Mouse (Mus musculus) heart, postnatal 0 days (tissue): ENCODE measurements around the gene Tada3. TPM values are rescaled to one million over a fixed set of nuclear protein-coding genes. Genes with fewer than 3 reads are reported as not detected.
A peak's percentile ranks its signal among the peaks of the same experiment; 100 is the strongest.
"Not testable (repeated sequence)": the region's sequence is repeated elsewhere in the genome, so short reads cannot be mapped to it uniquely, and the experiment has no call there.

Experiments
- ATAC-seq: fragments of 200-750 bp; cut with Nextera tagmentation; 2 replicates; pipeline ENCODE4 v1.8.0; 2017; ENCODE audit warnings: low read depth, moderate number of reproducible peaks, moderate library complexity; ENCODE audit not compliant: insufficient read depth
- DNase-seq: peaks from one replicate; pipeline ENCODE4 v3.0.0-alpha.2; 2016; ENCODE audit warnings: low spot score
- H3K27ac ChIP-seq: fragments of 300-500 bp; sonication (generic); 2 replicates; pipeline ENCODE4 v1.5.1; 2014; ENCODE audit warnings: low read depth, mild to moderate bottlenecking
- H3K27me3 ChIP-seq: fragments of 300-500 bp; sonication (generic); 2 replicates; pipeline ENCODE4 v1.6.1; 2014; ENCODE audit warnings: low read length, mixed read lengths; ENCODE audit not compliant: control insufficient read depth, insufficient read depth
- H3K36me3 ChIP-seq: fragments of 300-500 bp; sonication (generic); replicated peaks from 2 replicates; pipeline ENCODE4 v1.6.1; 2014; ENCODE audit warnings: low read length, mixed read lengths; ENCODE audit not compliant: control insufficient read depth, insufficient read depth
- H3K4me1 ChIP-seq: fragments of 300-500 bp; sonication (generic); 2 replicates; pipeline ENCODE4 v1.6.1; 2014; ENCODE audit warnings: antibody characterized with exemption; ENCODE audit not compliant: control insufficient read depth, insufficient read depth
- H3K4me2 ChIP-seq: fragments of 300-500 bp; sonication (generic); 2 replicates; pipeline ENCODE4 v1.6.1; 2014; ENCODE audit warnings: low read depth, mild to moderate bottlenecking, low read length, moderate library complexity
- H3K4me3 ChIP-seq: fragments of 300-500 bp; sonication (generic); 2 replicates; pipeline ENCODE4 v1.5.1; 2014; ENCODE audit warnings: low read depth, low read length
- H3K9ac ChIP-seq: fragments of 300-500 bp; sonication (generic); replicated peaks from 2 replicates; pipeline ENCODE4 v1.6.1; 2014; ENCODE audit warnings: low read depth, low read length, mixed read lengths
- H3K9me3 ChIP-seq: fragments of 300-500 bp; sonication (generic); replicated peaks from 2 replicates; pipeline ENCODE4 v1.6.1; 2016; ENCODE audit warnings: low read length; ENCODE audit not compliant: control insufficient read depth
- CTCF ChIP-seq: IDR thresholded peaks from 2 replicates; pipeline ENCODE4 v1.5.1; 2016; ENCODE audit warnings: antibody characterized with exemption, control low read depth, low read depth
- EP300 ChIP-seq: IDR thresholded peaks from 2 replicates; pipeline ENCODE4 v1.6.1; 2016; ENCODE audit warnings: antibody characterized with exemption, low read depth
- WGBS: fragments of 180-500 bp; shearing (Covaris S2); extraction: QIAGEN DNeasy Blood & Tissue Kit; methylation state at CpG from one replicate; pipeline ENCODE4 v1.1.7; 2014; 5-methylcytosine and 5-hydroxymethylcytosine counted together
- microRNA-seq: library from miRNA; unstranded; fragments of <30 nt; microRNA quantifications from one replicate; pipeline ENCODE4, GENCODE M21; 2016
- polyA plus RNA-seq: library from polyadenylated mRNA; unstranded; fragments of >200 nt; fragmentation: Nextera tagmentation; extraction: Ambion mirVana; gene quantifications from 2 replicates; pipeline ENCODE4 v1.2.1, GENCODE M21; 2015
- total RNA-seq: library from RNA; depleted of rRNA; stranded (reverse); fragments of >200 nt; gene quantifications from 2 replicates; pipeline ENCODE4 v1.2.3, GENCODE M21; 2014; ENCODE audit warnings: low replicate concordance; rRNA removed

Tada3 gene
- total and polyA plus RNA-seq, 2 experiments from 2014 or later: 28.9 to 45.1 TPM

GRCm38 (mm10) chr6:113332734-113333133 is 44.9 kb downstream of the Tada3 start:
- not testable (repeated sequence) for ATAC-seq, H3K9me3 ChIP-seq, H3K9ac ChIP-seq, H3K4me2 ChIP-seq, H3K4me3 ChIP-seq, DNase-seq, H3K27me3 ChIP-seq
- 0 out of 2 replicates have a peak, but pooled peaks have one; percentile 10 for TF ChIP-seq CTCF
- H3K4me1 ChIP-seq: peaks cover 20% of the 10 kb centered on the region; the same call in 1 of the 2 replicates
- WGBS: 63% methylated on average over 6 of the region's 6 CpGs
- H3K36me3 ChIP-seq: peaks cover 38% of the 10 kb centered on the region
- H3K27ac ChIP-seq: peak overlapping the region; percentile 81

DNA sequence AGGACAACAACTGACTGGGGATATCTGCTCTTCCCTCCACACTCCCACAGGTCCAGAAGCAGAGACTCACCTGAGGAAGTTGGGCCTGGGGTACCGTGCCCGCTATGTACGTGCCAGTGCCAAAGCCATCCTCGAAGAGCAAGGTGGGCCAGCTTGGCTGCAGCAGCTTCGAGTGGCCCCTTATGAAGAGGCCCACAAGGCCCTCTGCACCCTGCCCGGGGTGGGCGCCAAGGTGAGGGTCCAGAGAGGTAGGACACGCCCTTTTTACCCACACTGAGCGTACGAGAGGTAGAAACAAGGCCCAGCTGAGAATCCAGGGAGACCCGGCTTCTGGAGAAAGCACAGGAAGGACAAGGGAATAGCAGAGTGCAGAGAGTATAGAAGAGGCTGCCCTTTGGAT is 46.0 kb downstream of the Tada3 start:
- 92% methylated on average over 11 of the region's 11 CpGs for WGBS
- no peak for DNase-seq
- Histone ChIP-seq H3K27me3 (no peaks in the 10 kb centered on the region), H3K9me3 (no peaks in the 10 kb centered on the region), H3K4me1 (peaks cover 16% of the 10 kb centered on the region; the same call in 1 of the 2 replicates), H3K9ac (no peak overlapping the region), H3K27ac (no peak overlapping the region), H3K36me3 (peaks cover 32% of the 10 kb centered on the region), H3K4me3 (no peak overlapping the region), H3K4me2 (no peak overlapping the region)
- ATAC-seq: no peak
- TF ChIP-seq CTCF (no peak), EP300 (no peak)

DNA sequence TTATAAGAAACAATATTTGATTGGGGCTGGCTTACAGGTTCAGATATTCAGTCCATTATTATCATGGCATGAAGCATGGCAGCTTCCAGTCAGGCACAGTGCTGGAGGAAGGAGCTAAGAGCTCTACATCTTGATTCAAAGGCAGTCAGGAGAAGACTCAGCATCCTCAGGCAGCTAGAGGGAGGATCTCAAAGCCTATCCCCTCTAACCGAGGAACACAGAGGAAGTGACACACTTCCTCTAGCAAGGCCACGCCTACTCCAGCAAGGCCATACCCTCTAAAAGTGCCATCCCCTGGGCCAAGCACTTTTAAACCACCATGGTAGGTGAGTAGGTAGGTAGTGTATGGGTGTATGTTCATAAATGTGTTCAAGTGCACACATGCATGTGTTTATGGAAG is 47.1 kb downstream of the Tada3 start:
- Histone ChIP-seq H3K9me3 (no peaks in the 10 kb centered on the region), H3K4me1 (peaks cover 23% of the 10 kb centered on the region; the same call in 1 of the 2 replicates), H3K9ac (no peak overlapping the region), H3K27ac (no peak overlapping the region), H3K4me2 (no peak overlapping the region), H3K36me3 (peaks cover 23% of the 10 kb centered on the region), H3K4me3 (no peak overlapping the region), H3K27me3 (no peaks in the 10 kb centered on the region)
- no peak for TF ChIP-seq EP300
- no peak for TF ChIP-seq CTCF
- 32% methylated on average over 2 of the region's 2 CpGs for WGBS
- DNase-seq: no peak
- ATAC-seq: no peak

DNA sequence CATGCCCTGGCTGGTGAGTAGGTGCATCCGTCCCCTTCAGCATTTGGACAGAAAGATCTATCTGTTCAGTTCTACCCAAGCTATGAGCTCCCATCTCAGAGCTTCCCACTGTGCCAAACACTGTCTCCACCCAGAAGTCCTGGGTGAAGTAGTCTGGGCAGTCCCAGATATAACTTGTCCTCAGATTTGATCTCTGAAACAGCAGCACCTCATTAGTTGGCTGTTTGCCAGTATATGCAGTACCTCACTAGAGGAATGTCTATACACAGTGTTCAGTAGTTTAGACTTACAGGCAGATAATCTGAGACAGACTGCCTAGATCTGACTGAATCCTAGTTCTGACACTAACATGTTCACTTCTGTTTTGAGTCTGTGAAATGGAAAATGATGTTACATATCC is 48.3 kb downstream of the Tada3 start:
- WGBS: 71% methylated on average over 1 of the region's 1 CpGs
- Histone ChIP-seq H3K27me3 (no peaks in the 10 kb centered on the region), H3K36me3 (peaks cover 17% of the 10 kb centered on the region), H3K27ac (no peak overlapping the region), H3K9ac (no peak overlapping the region), H3K4me2 (no peak overlapping the region), H3K4me3 (no peak overlapping the region), H3K9me3 (no peaks in the 10 kb centered on the region), H3K4me1 (peaks cover 24% of the 10 kb centered on the region; the same call in 1 of the 2 replicates)
- TF ChIP-seq EP300 (no peak), CTCF (no peak)
- DNase-seq (no peak), ATAC-seq (no peak)

- Histone ChIP-seq H3K9me3 (no peaks in the 10 kb centered on the region), H3K27ac (peak within 1 kb of the TSS; percentile 87), H3K9ac (peak within 1 kb of the TSS; percentile 74), H3K36me3 (peaks cover 37% of the 10 kb centered on the region), H3K4me3 (peak within 1 kb of the TSS; percentile 55), H3K4me1 (peaks cover 18% of the 10 kb centered on the region; the same call in 1 of the 2 replicates), H3K4me2 (peak within 1 kb of the TSS; percentile 88), H3K27me3 (no peaks in the 10 kb centered on the region)
- WGBS: under 1% methylated on average over 51 of the region's 52 CpGs
- TF ChIP-seq CTCF (no peak), EP300 (no peak)
- ATAC-seq (peak; percentile 97), DNase-seq (peak; percentile 100)
These were observed 51.0 kb downstream of the Tada3 start, which contains the start of gene Ogg1 for GRCm38 (mm10) chr6:113326533-113327315. TSS of gene Ogg1 (plus strand) at chr6:113326972.

Small RNA genes within 50 kb of the gene (microRNA-seq; reads per million reads assigned to microRNA genes)
- gene Gm24387: not detected

Other genes starting within 250 kb of the Tada3 start
- 0.38 TPM in 1 of 2 replicates, not detected in the other for gene Lhfpl4, start 182.5 kb downstream of the Tada3 start, total RNA-seq
- 0.22 and 0.25 TPM in 2 replicates for gene Lhfpl4, start 182.5 kb downstream of the Tada3 start, polyA plus RNA-seq
- gene Mtmr14, start 140.0 kb downstream of the Tada3 start, total RNA-seq: 26.9 and 49.5 TPM in 2 replicates
- gene Mtmr14, start 140.0 kb downstream of the Tada3 start, polyA plus RNA-seq: 14.3 and 17.5 TPM in 2 replicates
- not detected in 2 replicates for gene Cpne9, start 95.6 kb downstream of the Tada3 start, total RNA-seq
- 0.04 TPM in 1 of 2 replicates, not detected in the other for gene Cpne9, start 95.6 kb downstream of the Tada3 start, polyA plus RNA-seq
- 15.2 and 16.8 TPM in 2 replicates for gene Brpf1, start 70.7 kb downstream of the Tada3 start, total RNA-seq
- gene Brpf1, start 70.7 kb downstream of the Tada3 start, polyA plus RNA-seq: 5.1 and 6.4 TPM in 2 replicates
- gene Ogg1, start 50.9 kb downstream of the Tada3 start, total RNA-seq: 8.0 and 12.6 TPM in 2 replicates
- gene Ogg1, start 50.9 kb downstream of the Tada3 start, polyA plus RNA-seq: 6.4 and 7.0 TPM in 2 replicates
- gene Camk1, start 33.9 kb downstream of the Tada3 start, total RNA-seq: 105 and 115 TPM in 2 replicates
- 94.5 and 98.4 TPM in 2 replicates for gene Camk1, start 33.9 kb downstream of the Tada3 start, polyA plus RNA-seq
- gene Arpc4, start 232 bp upstream of the Tada3 start, total RNA-seq: 129 and 146 TPM in 2 replicates
- 201 and 203 TPM in 2 replicates for gene Arpc4, start 232 bp upstream of the Tada3 start, polyA plus RNA-seq
- gene Ttll3, start 11.4 kb upstream of the Tada3 start, total RNA-seq: 2.5 and 10.4 TPM in 2 replicates
- 0.64 and 0.97 TPM in 2 replicates for gene Ttll3, start 11.4 kb upstream of the Tada3 start, polyA plus RNA-seq
- gene Rpusd3, start 41.5 kb upstream of the Tada3 start, total RNA-seq: 15.0 and 23.2 TPM in 2 replicates
- 12.8 and 15.5 TPM in 2 replicates for gene Rpusd3, start 41.5 kb upstream of the Tada3 start, polyA plus RNA-seq
- gene Cidec, start 57.9 kb upstream of the Tada3 start, total RNA-seq: 0.35 TPM in 1 of 2 replicates, not detected in the other
- gene Cidec, start 57.9 kb upstream of the Tada3 start, polyA plus RNA-seq: 0.11 TPM in 1 of 2 replicates, not detected in the other
- gene Jagn1, start 64.7 kb upstream of the Tada3 start, total RNA-seq: 15.3 and 40.6 TPM in 2 replicates
- gene Jagn1, start 64.7 kb upstream of the Tada3 start, polyA plus RNA-seq: 52.4 and 56.6 TPM in 2 replicates
- gene Il17re, start 80.6 kb upstream of the Tada3 start, total RNA-seq: 0.70 and 2.2 TPM in 2 replicates
- gene Il17re, start 80.6 kb upstream of the Tada3 start, polyA plus RNA-seq: 0.85 and 0.91 TPM in 2 replicates
- 20.3 and 22.1 TPM in 2 replicates for gene Il17rc, start 93.5 kb upstream of the Tada3 start, total RNA-seq
- 11.6 and 12.1 TPM in 2 replicates for gene Il17rc, start 93.5 kb upstream of the Tada3 start, polyA plus RNA-seq
- 27.1 and 34.5 TPM in 2 replicates for gene Creld1, start 105.4 kb upstream of the Tada3 start, total RNA-seq
- 27.5 and 32.1 TPM in 2 replicates for gene Creld1, start 105.4 kb upstream of the Tada3 start, polyA plus RNA-seq
- not detected in 2 replicates for gene Prrt3, start 124.0 kb upstream of the Tada3 start, total RNA-seq
- gene Prrt3, start 124.0 kb upstream of the Tada3 start, polyA plus RNA-seq: 0.07 and 0.20 TPM in 2 replicates
- gene Emc3, start 153.8 kb upstream of the Tada3 start, total RNA-seq: 68.9 and 78.3 TPM in 2 replicates
- 79.4 and 82.9 TPM in 2 replicates for gene Emc3, start 153.8 kb upstream of the Tada3 start, polyA plus RNA-seq
- 9.0 and 14.5 TPM in 2 replicates for gene Fancd2, start 153.8 kb upstream of the Tada3 start, total RNA-seq
- 1.9 and 2.4 TPM in 2 replicates for gene Fancd2, start 153.8 kb upstream of the Tada3 start, polyA plus RNA-seq
- gene Fancd2os, start 222.8 kb upstream of the Tada3 start, total RNA-seq: not detected in 2 replicates
- gene Fancd2os, start 222.8 kb upstream of the Tada3 start, polyA plus RNA-seq: not detected in 2 replicates
- 174 and 265 TPM in 2 replicates for gene Brk1, start 226.9 kb upstream of the Tada3 start, total RNA-seq
- gene Brk1, start 226.9 kb upstream of the Tada3 start, polyA plus RNA-seq: 169 and 173 TPM in 2 replicates
- 23.5 and 24.3 TPM in 2 replicates for gene Vhl, start 246.1 kb upstream of the Tada3 start, total RNA-seq
- gene Vhl, start 246.1 kb upstream of the Tada3 start, polyA plus RNA-seq: 17.2 and 18.0 TPM in 2 replicates